In genomic region chr13:23450398-23450797, GRCm38 (mm10) we compare ENCODE assay signal across 8 mouse cellular contexts. TPM values are rescaled to one million over a fixed set of nuclear protein-coding genes. Genes with fewer than 3 reads are reported as not detected.
DNase-seq lines count a peak whose midpoint lies in the region; ATAC-seq and TF ChIP-seq lines count a peak whose summit lies in the region.

No protein-coding gene starts in this region.

- no peak for TF ChIP-seq POLR2A in cortical plate, adult 2 months (IDR thresholded peaks at IDR 0.05; ENCODE audit: extremely low read depth, insufficient read depth, low read length)

- no peaks in the 10 kb centered on the region for H3K36me3 ChIP-seq in intestine, embryonic 14.5 days (ENCODE audit: control insufficient read depth, insufficient read depth, low read length)

- peak overlapping the region; percentile 50 for H3K4me3 ChIP-seq in cortical plate, adult 2 months (ENCODE audit: insufficient read depth, low read length)
- H3K4me3 ChIP-seq in intestine, embryonic 14.5 days (ENCODE audit: low read depth, low read length) = peak overlapping the region; percentile 44

- intact Hi-C loops in left cerebral cortex, postnatal 10 days (cut with DNase I) = no loop called here

- peak; percentile 87 to 98 for DNase-seq in adrenal gland, adult (ENCODE audit: inconsistent age in 2 of 2, low spot score in 1 of 2)
- DNase-seq in gastrocnemius, adult 8-10 months (ENCODE audit: low spot score in 2 of 2) = peak; percentile 54 to 66
- peak; percentile 95 for DNase-seq in intestine, embryonic 14.5 days (ENCODE audit: low spot score)
- DNase-seq in left cerebral cortex, postnatal 10 days (ENCODE audit: extremely low spot score in 1 of 2, low spot score in 2 of 2) = peak; percentile 79 to 85
- peak; percentile 72 for DNase-seq in right cerebral cortex, postnatal 14 days
- peak; percentile 67 to 74 for DNase-seq in urinary bladder, postnatal 36 days (ENCODE audit: low spot score in 2 of 2)

- under 1% methylated on average over 15 of the region's 15 CpGs for WGBS in intestine, embryonic 14.5 days

- peak; percentile 28; the same call in 1 of the 2 replicates for ATAC-seq in intestine, embryonic 14.5 days (replicated peaks; ENCODE audit: low FRiP score, low TSS enrichment, low read depth)
- ATAC-seq in megakaryocyte, adult 5-6 weeks (ENCODE audit: poor library complexity, severe bottlenecking) = 0 out of 2 replicates have a peak, but pooled peaks have one; percentile 4

- H3K9ac ChIP-seq in intestine, embryonic 14.5 days (ENCODE audit: low read length) = peak overlapping the region; percentile 31

- no peak for TF ChIP-seq CTCF in cortical plate, adult 2 months (IDR thresholded peaks at IDR 0.05; ENCODE audit: extremely low read depth, insufficient read depth, low read length)

- H3K27ac ChIP-seq in cortical plate, adult 2 months (ENCODE audit: insufficient read depth, low read length) = no peak overlapping the region
- peak overlapping the region; percentile 47; the same call in 1 of the 2 replicates for H3K27ac ChIP-seq in intestine, embryonic 14.5 days (ENCODE audit: low read depth)

- H3K4me2 ChIP-seq in intestine, embryonic 14.5 days (ENCODE audit: low read length) = peak overlapping the region; percentile 72

- no peaks in the 10 kb centered on the region for H3K9me3 ChIP-seq in intestine, embryonic 14.5 days (ENCODE audit: control insufficient read depth, low read length)

- no peaks in the 10 kb centered on the region for H3K4me1 ChIP-seq in cortical plate, adult 2 months (ENCODE audit: control insufficient read depth, insufficient read depth, low read length)
- no peaks in the 10 kb centered on the region; the same call in 1 of the 2 replicates for H3K4me1 ChIP-seq in intestine, embryonic 14.5 days (replicated peaks; ENCODE audit: control insufficient read depth, insufficient read depth, low read length)

- no peaks in the 10 kb centered on the region for H3K27me3 ChIP-seq in intestine, embryonic 14.5 days (replicated peaks; ENCODE audit: control insufficient read depth, insufficient read depth, low read length)

RNA-seq across cellular contexts. Expression of gene Btn1a1, which starts 15.3 kb away (rescaled TPM):
- polyA plus RNA-seq in cortical plate, adult 2 months (2012; rRNA removed) = 0.04 and 0.06 TPM in 2 replicates
- not detected for total RNA-seq in gastrocnemius, adult 8-10 months (2022)
- 0.05 and 0.11 TPM in 2 replicates for polyA plus RNA-seq in intestine, embryonic 14.5 days (2014; fragmentation: Nextera tagmentation; extraction: Ambion mirVana)
- total RNA-seq in left cerebral cortex, postnatal 10 days (2021) = not detected
- total RNA-seq in megakaryocyte, adult 5-6 weeks (2015) = not detected in 2 replicates
- not detected in 2 replicates for total RNA-seq in megakaryocyte, adult 5-6 weeks (2017)

RNA-seq across cellular contexts. Expression of gene Abt1, which starts 26.7 kb away (rescaled TPM):
- 7.8 and 8.3 TPM in 2 replicates for polyA plus RNA-seq in cortical plate, adult 2 months (2012; rRNA removed)
- 1 to 10 TPM; 3.2 to 4.8 (median 4.0) TPM for total RNA-seq in gastrocnemius, adult 8-10 months (2022)
- polyA plus RNA-seq in intestine, embryonic 14.5 days (2014; fragmentation: Nextera tagmentation; extraction: Ambion mirVana) = 11.9 and 13.8 TPM in 2 replicates
- 1 to 10 TPM; 6.3 to 6.5 TPM for total RNA-seq in left cerebral cortex, postnatal 10 days (2021)
- total RNA-seq in megakaryocyte, adult 5-6 weeks (2015) = 5.1 and 5.2 TPM in 2 replicates
- 6.8 and 11.2 TPM in 2 replicates for total RNA-seq in megakaryocyte, adult 5-6 weeks (2017)

RNA-seq across cellular contexts. Expression of gene Btn2a2, which starts 38.3 kb away (rescaled TPM):
- polyA plus RNA-seq in cortical plate, adult 2 months (2012; rRNA removed) = 0.69 and 0.95 TPM in 2 replicates
- not detected for total RNA-seq in gastrocnemius, adult 8-10 months (2022)
- polyA plus RNA-seq in intestine, embryonic 14.5 days (2014; fragmentation: Nextera tagmentation; extraction: Ambion mirVana) = 0.14 and 0.52 TPM in 2 replicates
- total RNA-seq in left cerebral cortex, postnatal 10 days (2021) = under 1 TPM; 0.75 to 0.88 TPM
- total RNA-seq in megakaryocyte, adult 5-6 weeks (2015) = not detected in 2 replicates
- total RNA-seq in megakaryocyte, adult 5-6 weeks (2017) = not detected in 2 replicates
